Mouse (Mus musculus): Measurements from ENCODE around the gene Uggt1. TPM values are rescaled to one million over a fixed set of nuclear protein-coding genes. Genes with fewer than 3 reads are reported as not detected.

Uggt1 gene
- polyA plus RNA-seq, 1 experiment from 2014 or later: 74.2 TPM

DNA sequence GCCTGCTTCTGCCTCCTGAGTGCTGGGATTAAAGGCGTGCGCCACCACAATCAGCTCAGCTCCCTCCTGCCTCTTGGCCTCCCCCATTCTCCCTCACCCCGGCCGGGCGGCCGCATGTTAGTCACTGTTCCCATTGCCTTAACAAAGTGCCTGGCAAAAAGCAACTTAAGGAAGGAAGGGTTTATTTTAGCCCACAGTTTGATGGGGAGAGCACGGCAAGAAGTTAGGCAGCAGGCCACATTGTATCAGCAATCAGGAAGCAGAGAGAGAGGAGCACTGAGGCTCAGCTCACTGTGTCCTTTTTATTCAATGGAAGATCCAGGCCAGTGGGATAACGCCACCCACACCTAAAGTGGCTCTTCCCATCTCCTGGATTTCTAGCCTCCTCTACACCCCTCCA is 114.6 kb downstream of the Uggt1 start:
- no peaks in the 10 kb centered on the region for H3K9me3 ChIP-seq (ENCODE audit: control insufficient read depth, low read depth, low read length)
- no peak overlapping the region for H3K9ac ChIP-seq (replicated peaks; ENCODE audit: low read depth, low read length)
- no peak overlapping the region for H3K4me2 ChIP-seq (replicated peaks; ENCODE audit: low read depth, low read length)
- H3K27me3 ChIP-seq (ENCODE audit: control insufficient read depth, insufficient read depth, low read length): no peaks in the 10 kb centered on the region
- H3K27ac ChIP-seq (ENCODE audit: low read length): no peak overlapping the region
- ATAC-seq (ENCODE audit: insufficient number of reproducible peaks, insufficient read depth, low FRiP score, low read depth): no peak
- H3K36me3 ChIP-seq (ENCODE audit: control insufficient read depth, insufficient read depth, low read length): no peaks in the 10 kb centered on the region
- H3K4me1 ChIP-seq (ENCODE audit: control insufficient read depth, insufficient read depth, low read length): peaks cover 10% of the 10 kb centered on the region; the same call in 1 of the 2 replicates
- H3K4me3 ChIP-seq (ENCODE audit: low read depth, low read length): no peak overlapping the region
- 93% methylated on average over 8 of the region's 8 CpGs for WGBS

DNA sequence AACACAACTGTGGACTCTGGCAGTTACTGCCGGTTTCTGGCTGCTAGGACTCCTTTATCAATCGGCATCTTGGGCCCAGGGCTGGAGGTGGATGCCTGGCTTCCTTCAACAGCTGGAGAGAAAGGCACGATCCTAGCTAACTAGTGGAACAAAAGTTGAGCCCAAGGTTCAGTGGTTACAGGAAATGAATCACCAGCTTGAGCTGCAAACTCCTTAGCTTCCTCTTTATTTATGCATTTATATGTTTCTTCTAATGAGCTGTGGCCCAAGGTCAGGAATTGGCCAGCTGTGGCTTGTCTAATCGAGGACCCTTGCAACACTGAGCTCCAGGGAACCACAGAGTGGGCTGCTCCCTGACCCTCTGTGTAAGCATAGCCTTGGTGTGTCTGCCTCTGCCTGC is 115.4 kb downstream of the Uggt1 start:
- WGBS: 25% methylated on average over 4 of the region's 4 CpGs
- no peak overlapping the region for H3K27ac ChIP-seq (ENCODE audit: low read length)
- H3K4me2 ChIP-seq (replicated peaks; ENCODE audit: low read depth, low read length): no peak overlapping the region
- H3K9ac ChIP-seq (replicated peaks; ENCODE audit: low read depth, low read length): no peak overlapping the region
- ATAC-seq (ENCODE audit: insufficient number of reproducible peaks, insufficient read depth, low FRiP score, low read depth): peak; percentile 50; the same call in 1 of the 2 replicates
- H3K36me3 ChIP-seq (ENCODE audit: control insufficient read depth, insufficient read depth, low read length): no peaks in the 10 kb centered on the region
- no peak overlapping the region for H3K4me3 ChIP-seq (ENCODE audit: low read depth, low read length)
- no peaks in the 10 kb centered on the region for H3K27me3 ChIP-seq (ENCODE audit: control insufficient read depth, insufficient read depth, low read length)
- peaks cover 10% of the 10 kb centered on the region; the same call in 1 of the 2 replicates for H3K4me1 ChIP-seq (ENCODE audit: control insufficient read depth, insufficient read depth, low read length)
- no peaks in the 10 kb centered on the region; the same call in 1 of the 2 replicates for H3K9me3 ChIP-seq (ENCODE audit: control insufficient read depth, low read depth, low read length)

DNA sequence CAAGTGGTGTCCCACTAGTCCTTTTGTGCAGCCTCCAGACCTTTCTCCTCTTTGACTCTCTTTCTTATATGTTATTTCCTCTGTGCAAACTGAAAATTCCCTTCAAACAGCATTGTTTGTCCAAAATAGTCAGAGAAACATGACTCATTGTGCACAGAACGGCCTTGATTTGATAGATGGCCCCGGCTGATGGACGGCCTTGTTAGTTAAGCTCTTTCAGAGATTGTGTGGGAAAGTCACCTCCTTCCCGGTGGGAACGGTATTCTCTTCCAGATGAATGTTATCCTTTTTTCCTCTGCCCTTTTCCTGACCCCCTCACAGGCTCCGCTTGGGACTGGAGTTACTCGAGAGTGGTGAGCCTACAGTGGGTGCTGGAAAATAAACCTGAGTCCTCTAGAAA is 119.4 kb downstream of the Uggt1 start:
- no peak overlapping the region for H3K4me2 ChIP-seq (replicated peaks; ENCODE audit: low read depth, low read length)
- H3K36me3 ChIP-seq (ENCODE audit: control insufficient read depth, insufficient read depth, low read length): no peaks in the 10 kb centered on the region
- no peaks in the 10 kb centered on the region for H3K27me3 ChIP-seq (ENCODE audit: control insufficient read depth, insufficient read depth, low read length)
- no peak for ATAC-seq (ENCODE audit: insufficient number of reproducible peaks, insufficient read depth, low FRiP score, low read depth)
- peak overlapping the region; percentile 48; the same call in 1 of the 2 replicates for H3K27ac ChIP-seq (ENCODE audit: low read length)
- H3K9me3 ChIP-seq (ENCODE audit: control insufficient read depth, low read depth, low read length): no peaks in the 10 kb centered on the region; the same call in 1 of the 2 replicates
- H3K9ac ChIP-seq (replicated peaks; ENCODE audit: low read depth, low read length): no peak overlapping the region
- H3K4me1 ChIP-seq (ENCODE audit: control insufficient read depth, insufficient read depth, low read length): peaks cover 14% of the 10 kb centered on the region; the same call in 1 of the 2 replicates
- WGBS: 19% methylated on average over 7 of the region's 7 CpGs
- no peak overlapping the region for H3K4me3 ChIP-seq (ENCODE audit: low read depth, low read length)

DNA sequence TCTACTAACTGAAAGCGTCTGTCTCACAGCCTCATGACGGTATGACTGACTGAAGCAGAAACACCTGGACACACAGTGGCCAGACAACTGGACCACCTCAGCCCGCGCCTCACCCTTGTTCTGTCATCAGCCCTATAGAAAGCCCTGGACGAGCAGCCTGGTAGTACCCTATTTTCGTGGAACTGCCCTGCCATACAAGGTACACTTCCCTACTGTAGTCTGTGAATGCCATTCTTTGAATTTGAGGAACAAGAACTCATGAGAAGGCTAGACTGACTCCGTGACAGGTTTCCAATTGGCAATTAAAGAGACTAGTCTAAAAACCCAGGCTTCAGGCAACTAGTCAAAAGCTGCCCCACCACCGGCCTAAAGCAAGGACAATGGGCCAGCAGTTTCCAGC is 123.3 kb downstream of the Uggt1 start:
- 77% methylated on average over 8 of the region's 8 CpGs for WGBS
- Histone ChIP-seq H3K36me3 (ENCODE audit: control insufficient read depth, insufficient read depth, low read length) (no peaks in the 10 kb centered on the region), H3K27ac (ENCODE audit: low read length) (no peak overlapping the region), H3K27me3 (ENCODE audit: control insufficient read depth, insufficient read depth, low read length) (no peaks in the 10 kb centered on the region), H3K4me1 (ENCODE audit: control insufficient read depth, insufficient read depth, low read length) (peaks cover 9% of the 10 kb centered on the region; the same call in 1 of the 2 replicates), H3K9me3 (ENCODE audit: control insufficient read depth, low read depth, low read length) (no peaks in the 10 kb centered on the region; the same call in 1 of the 2 replicates), H3K9ac (replicated peaks; ENCODE audit: low read depth, low read length) (no peak overlapping the region), H3K4me3 (ENCODE audit: low read depth, low read length) (no peak overlapping the region), H3K4me2 (replicated peaks; ENCODE audit: low read depth, low read length) (no peak overlapping the region)
- no peak for ATAC-seq (ENCODE audit: insufficient number of reproducible peaks, insufficient read depth, low FRiP score, low read depth)

DNA sequence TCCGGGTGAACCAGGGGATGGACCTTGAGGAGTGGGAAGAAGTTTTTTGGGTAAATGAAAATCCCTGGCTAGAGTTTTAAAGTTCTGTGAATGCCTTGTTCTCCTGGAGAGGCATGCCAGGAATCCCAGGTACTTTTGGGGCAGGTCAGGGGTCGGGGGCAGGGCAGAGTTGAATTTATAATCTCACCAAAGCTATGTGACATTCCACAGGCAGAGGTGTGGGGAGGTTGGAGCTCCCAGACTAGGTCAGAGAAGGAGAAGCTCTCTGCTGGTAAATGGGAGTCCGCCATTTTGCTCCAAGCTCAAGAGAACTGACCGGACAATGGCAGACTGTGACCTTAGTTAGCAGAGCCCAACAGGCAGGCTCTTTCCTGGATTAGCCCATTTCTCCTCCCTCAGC is 125.1 kb downstream of the Uggt1 start:
- Histone ChIP-seq H3K9me3 (ENCODE audit: control insufficient read depth, low read depth, low read length) (no peaks in the 10 kb centered on the region; the same call in 1 of the 2 replicates), H3K27me3 (ENCODE audit: control insufficient read depth, insufficient read depth, low read length) (no peaks in the 10 kb centered on the region), H3K4me1 (ENCODE audit: control insufficient read depth, insufficient read depth, low read length) (peaks cover 3% of the 10 kb centered on the region; the same call in 1 of the 2 replicates), H3K4me3 (ENCODE audit: low read depth, low read length) (no peak overlapping the region), H3K36me3 (ENCODE audit: control insufficient read depth, insufficient read depth, low read length) (no peaks in the 10 kb centered on the region), H3K4me2 (replicated peaks; ENCODE audit: low read depth, low read length) (no peak overlapping the region), H3K9ac (replicated peaks; ENCODE audit: low read depth, low read length) (no peak overlapping the region), H3K27ac (ENCODE audit: low read length) (no peak overlapping the region)
- WGBS: 87% methylated on average over 4 of the region's 4 CpGs
- ATAC-seq (ENCODE audit: insufficient number of reproducible peaks, insufficient read depth, low FRiP score, low read depth): no peak

DNA sequence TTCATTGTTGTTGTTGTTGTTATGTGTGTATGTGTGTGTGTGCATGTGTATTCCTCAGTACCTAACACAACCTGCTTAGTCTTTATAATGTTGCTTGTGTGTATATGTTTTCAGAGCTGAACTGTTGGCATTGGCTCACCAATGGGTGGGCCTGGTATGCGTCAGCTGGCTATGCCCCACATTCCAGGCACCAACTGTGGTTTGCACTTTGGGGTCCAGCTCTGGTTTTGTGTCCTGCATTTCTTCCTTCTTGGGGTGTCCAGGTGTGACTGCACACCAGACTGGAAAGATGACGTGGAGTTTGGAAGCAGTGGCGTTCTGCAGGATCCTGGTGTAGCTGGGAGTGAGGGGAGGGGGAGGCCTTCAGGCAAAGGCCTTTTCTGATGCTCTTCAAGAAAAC is 125.6 kb downstream of the Uggt1 start:
- H3K4me1 ChIP-seq (ENCODE audit: control insufficient read depth, insufficient read depth, low read length): peaks cover 3% of the 10 kb centered on the region; the same call in 1 of the 2 replicates
- H3K27me3 ChIP-seq (ENCODE audit: control insufficient read depth, insufficient read depth, low read length): no peaks in the 10 kb centered on the region
- no peak overlapping the region for H3K4me2 ChIP-seq (replicated peaks; ENCODE audit: low read depth, low read length)
- H3K4me3 ChIP-seq (ENCODE audit: low read depth, low read length): no peak overlapping the region
- H3K27ac ChIP-seq (ENCODE audit: low read length): no peak overlapping the region
- no peak overlapping the region for H3K9ac ChIP-seq (replicated peaks; ENCODE audit: low read depth, low read length)
- no peaks in the 10 kb centered on the region; the same call in 1 of the 2 replicates for H3K9me3 ChIP-seq (ENCODE audit: control insufficient read depth, low read depth, low read length)
- no peaks in the 10 kb centered on the region for H3K36me3 ChIP-seq (ENCODE audit: control insufficient read depth, insufficient read depth, low read length)
- no peak for ATAC-seq (ENCODE audit: insufficient number of reproducible peaks, insufficient read depth, low FRiP score, low read depth)
- 69% methylated on average over 3 of the region's 3 CpGs for WGBS

DNA sequence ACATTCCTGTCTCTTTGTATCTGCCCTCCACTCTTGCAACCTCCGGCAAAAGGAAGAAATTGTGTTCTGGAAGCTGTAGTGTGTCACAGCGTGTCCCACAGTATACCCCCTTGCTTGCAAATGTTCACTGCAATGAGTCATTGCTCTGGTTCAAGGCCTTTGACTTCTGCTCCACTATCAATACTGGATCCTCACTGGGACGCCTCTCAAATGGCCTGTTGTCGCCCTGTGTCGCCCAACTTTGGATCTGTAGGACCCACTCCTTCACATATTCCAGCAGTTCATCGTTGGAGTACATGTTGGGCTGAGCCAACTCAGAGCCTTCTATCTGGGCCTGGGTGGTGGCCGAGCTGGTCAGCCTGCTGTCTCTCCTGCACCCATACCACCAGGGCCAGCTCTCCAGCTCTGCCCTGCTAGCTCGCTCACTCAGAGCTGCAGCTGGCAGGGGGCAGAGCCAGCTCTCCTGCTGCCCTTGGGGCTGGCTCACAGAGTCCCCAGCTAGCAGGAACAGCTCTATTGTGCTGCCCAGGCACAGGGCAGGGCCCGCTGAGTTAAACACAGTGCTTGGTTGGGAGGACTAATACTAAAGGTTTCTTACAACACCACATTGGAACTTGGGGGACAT is 126.3 kb downstream of the Uggt1 start:
- ATAC-seq (ENCODE audit: insufficient number of reproducible peaks, insufficient read depth, low FRiP score, low read depth): no peak
- Histone ChIP-seq H3K4me1 (ENCODE audit: control insufficient read depth, insufficient read depth, low read length) (peaks cover 3% of the 10 kb centered on the region; the same call in 1 of the 2 replicates), H3K9me3 (ENCODE audit: control insufficient read depth, low read depth, low read length) (no peaks in the 10 kb centered on the region), H3K4me3 (ENCODE audit: low read depth, low read length) (no peak overlapping the region), H3K27me3 (ENCODE audit: control insufficient read depth, insufficient read depth, low read length) (no peaks in the 10 kb centered on the region), H3K27ac (ENCODE audit: low read length) (no peak overlapping the region), H3K4me2 (replicated peaks; ENCODE audit: low read depth, low read length) (no peak overlapping the region), H3K36me3 (ENCODE audit: control insufficient read depth, insufficient read depth, low read length) (no peaks in the 10 kb centered on the region), H3K9ac (replicated peaks; ENCODE audit: low read depth, low read length) (no peak overlapping the region)
- 83% methylated on average over 9 of the region's 9 CpGs for WGBS

DNA sequence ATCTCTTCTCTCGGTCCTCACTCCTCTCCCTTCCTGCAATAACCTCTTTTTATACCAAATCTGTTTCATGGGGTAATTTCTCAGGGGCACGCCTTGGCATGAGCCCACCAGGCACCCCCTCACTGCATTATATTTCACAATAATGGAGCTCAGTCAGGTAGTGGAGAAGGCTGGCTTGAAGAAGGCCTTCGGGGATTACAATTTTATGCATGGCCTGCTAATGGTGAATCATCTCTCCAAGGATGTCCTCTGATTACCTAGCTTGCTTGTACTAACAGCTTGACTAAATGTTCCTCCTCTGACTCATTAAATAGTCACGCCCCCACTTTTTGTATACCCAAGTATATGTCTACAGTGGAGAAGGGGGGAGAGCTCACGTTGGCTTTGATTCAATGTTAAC is 128.0 kb downstream of the Uggt1 start:
- Histone ChIP-seq H3K4me3 (ENCODE audit: low read depth, low read length) (no peak overlapping the region), H3K4me1 (ENCODE audit: control insufficient read depth, insufficient read depth, low read length) (peaks cover 3% of the 10 kb centered on the region; the same call in 1 of the 2 replicates), H3K27ac (ENCODE audit: low read length) (no peak overlapping the region), H3K27me3 (ENCODE audit: control insufficient read depth, insufficient read depth, low read length) (no peaks in the 10 kb centered on the region), H3K4me2 (replicated peaks; ENCODE audit: low read depth, low read length) (no peak overlapping the region), H3K36me3 (ENCODE audit: control insufficient read depth, insufficient read depth, low read length) (no peaks in the 10 kb centered on the region), H3K9ac (replicated peaks; ENCODE audit: low read depth, low read length) (no peak overlapping the region), H3K9me3 (ENCODE audit: control insufficient read depth, low read depth, low read length) (no peaks in the 10 kb centered on the region)
- no peak for ATAC-seq (ENCODE audit: insufficient number of reproducible peaks, insufficient read depth, low FRiP score, low read depth)
- WGBS: 71% methylated on average over 5 of the region's 5 CpGs

DNA sequence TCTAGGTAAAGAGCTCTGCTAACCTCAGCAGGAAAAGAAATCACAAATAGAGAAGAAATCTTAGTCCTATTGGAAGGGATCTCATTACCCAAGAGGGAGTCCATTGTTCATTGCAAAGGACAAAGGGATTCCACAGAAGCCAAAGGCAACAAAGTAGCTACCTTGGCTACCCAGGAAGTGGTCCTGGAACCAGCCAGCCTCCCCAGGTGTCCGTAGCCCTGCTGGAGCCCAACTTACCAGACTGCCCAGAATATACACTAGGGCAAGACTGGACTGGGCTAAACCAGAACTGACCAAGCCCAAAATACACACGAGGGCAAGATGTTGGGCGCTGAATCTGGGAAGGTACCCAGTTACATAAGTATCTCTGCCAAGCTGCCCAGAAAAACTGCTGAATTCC is 129.7 kb downstream of the Uggt1 start:
- no peaks in the 10 kb centered on the region for H3K27me3 ChIP-seq (ENCODE audit: control insufficient read depth, insufficient read depth, low read length)
- WGBS: 89% methylated on average over 3 of the region's 3 CpGs
- H3K4me3 ChIP-seq (ENCODE audit: low read depth, low read length): no peak overlapping the region
- no peak overlapping the region for H3K4me2 ChIP-seq (replicated peaks; ENCODE audit: low read depth, low read length)
- no peaks in the 10 kb centered on the region for H3K4me1 ChIP-seq (ENCODE audit: control insufficient read depth, insufficient read depth, low read length)
- no peaks in the 10 kb centered on the region for H3K9me3 ChIP-seq (ENCODE audit: control insufficient read depth, low read depth, low read length)
- no peak overlapping the region for H3K9ac ChIP-seq (replicated peaks; ENCODE audit: low read depth, low read length)
- ATAC-seq (ENCODE audit: insufficient number of reproducible peaks, insufficient read depth, low FRiP score, low read depth): no peak
- no peaks in the 10 kb centered on the region for H3K36me3 ChIP-seq (ENCODE audit: control insufficient read depth, insufficient read depth, low read length)
- H3K27ac ChIP-seq (ENCODE audit: low read length): no peak overlapping the region
